Mouse (Mus musculus) MEL (cell line): Measurements from ENCODE around the gene Kalrn.

Experiments used
- CTCF ChIP-seq, 3 experiments: IDR thresholded peaks in 2 of 3; conservative IDR thresholded peaks in 1 of 3; 2 replicates each; pipeline ENCODE4 v1.5.1; 2011 to 2012; ENCODE audit warnings: low read length in 3 of 3, low read depth in 2 of 3, mild to moderate bottlenecking in 2 of 3, improper control_type of control experiment in 1 of 3, inconsistent platforms in 1 of 3, mixed read lengths in 1 of 3, moderate library complexity in 1 of 3; ENCODE audit not compliant: control insufficient read depth in 1 of 3, insufficient read depth in 1 of 3, poor library complexity in 1 of 3, severe bottlenecking in 1 of 3
- EP300 ChIP-seq, 2 experiments: IDR thresholded peaks; 2 replicates each; pipeline ENCODE4 v1.6.1; 2011; ENCODE audit warnings: improper control_type of control experiment in 2 of 2, low read length in 2 of 2, low read depth in 1 of 2, mild to moderate bottlenecking in 1 of 2
- GATA1 ChIP-seq: IDR thresholded peaks from 2 replicates; pipeline ENCODE4 v1.6.1; 2011; ENCODE audit warnings: low read depth, low read length, improper control_type of control experiment
- HCFC1 ChIP-seq: IDR thresholded peaks from 2 replicates; pipeline ENCODE4 v1.6.1; 2012; ENCODE audit warnings: low read depth, mild to moderate bottlenecking, inconsistent platforms, low read length, improper control_type of control experiment, moderate library complexity
- JUND ChIP-seq: IDR thresholded peaks from 2 replicates; pipeline ENCODE4 v1.6.1; 2011; ENCODE audit warnings: low read depth, mild to moderate bottlenecking, improper control_type of control experiment, low read length
- KAT2A ChIP-seq: conservative IDR thresholded peaks from 2 replicates; pipeline ENCODE4 v1.6.1; 2012; ENCODE audit warnings: low read depth, low read length, improper control_type of control experiment, inconsistent platforms
- MAFK ChIP-seq: IDR thresholded peaks from 2 replicates; pipeline ENCODE4 v1.6.1; 2011; ENCODE audit warnings: low read depth, mild to moderate bottlenecking, low read length, improper control_type of control experiment, borderline replicate concordance
- MEF2A ChIP-seq: IDR thresholded peaks from 2 replicates; pipeline ENCODE4 v1.6.1; 2014; ENCODE audit warnings: low read depth, mild to moderate bottlenecking, inconsistent platforms, low read length, improper control_type of control experiment; ENCODE audit not compliant: poor library complexity, insufficient replicate concordance, severe bottlenecking; ENCODE audit errors: extremely low read depth
- MYB ChIP-seq: IDR thresholded peaks from 2 replicates; pipeline ENCODE4 v1.6.1; 2011; ENCODE audit warnings: mild to moderate bottlenecking, low read depth, low read length, improper control_type of control experiment
- POLR2A ChIP-seq, 2 experiments: IDR thresholded peaks; 2 replicates each; pipeline ENCODE4 v1.6.1; 2011 to 2012; ENCODE audit warnings: low read length in 2 of 2, mild to moderate bottlenecking in 2 of 2, control low read depth in 1 of 2, improper control_type of control experiment in 1 of 2, low read depth in 1 of 2, moderate library complexity in 1 of 2; ENCODE audit not compliant: control insufficient read depth in 1 of 2, insufficient read depth in 1 of 2, poor library complexity in 1 of 2
- POLR2AphosphoS5 ChIP-seq: IDR thresholded peaks from 2 replicates; pipeline ENCODE4 v1.6.1; 2012; ENCODE audit warnings: low read depth, borderline replicate concordance, mild to moderate bottlenecking, inconsistent platforms, low read length, moderate library complexity, mixed read lengths
- UBTF ChIP-seq: IDR thresholded peaks from 2 replicates; pipeline ENCODE4 v1.6.1; 2012; ENCODE audit warnings: low read depth, mild to moderate bottlenecking, inconsistent platforms, low read length, improper control_type of control experiment, moderate library complexity, borderline replicate concordance; ENCODE audit not compliant: insufficient read depth
- ZC3H11A ChIP-seq: IDR thresholded peaks from 2 replicates; pipeline ENCODE4 v1.6.1; 2012; ENCODE audit warnings: low read depth, mild to moderate bottlenecking, inconsistent platforms, low read length, improper control_type of control experiment

- TF ChIP-seq UBTF (no peak), MAFK (no peak), EP300 (IDR thresholded peaks at IDR 0.05; ENCODE audit: low read depth in 1 of 2, low read length in 2 of 2) (no peak), GATA1 (no peak), CTCF (IDR thresholded peaks at IDR 0.05 in 2 of 3, conservative IDR thresholded peaks at IDR 0.05 in 1 of 3; ENCODE audit: control insufficient read depth in 1 of 3, insufficient read depth in 1 of 3, low read depth in 2 of 3, low read length in 3 of 3, poor library complexity in 1 of 3, severe bottlenecking in 1 of 3) (no peak), POLR2AphosphoS5 (no peak), JUND (no peak), KAT2A (no peak), MEF2A (no peak), ZC3H11A (no peak), POLR2A (IDR thresholded peaks at IDR 0.05; ENCODE audit: control insufficient read depth in 1 of 2, insufficient read depth in 1 of 2, low read depth in 1 of 2, low read length in 2 of 2, poor library complexity in 1 of 2) (no peak), HCFC1 (no peak), MYB (no peak)
Measured at GRCm38 (mm10) chr16:34473891-34474290, 99.4 kb downstream of the Kalrn start.
